Comparison of ENCODE assay signal across 15 mouse cellular contexts in the genomic region with DNA sequence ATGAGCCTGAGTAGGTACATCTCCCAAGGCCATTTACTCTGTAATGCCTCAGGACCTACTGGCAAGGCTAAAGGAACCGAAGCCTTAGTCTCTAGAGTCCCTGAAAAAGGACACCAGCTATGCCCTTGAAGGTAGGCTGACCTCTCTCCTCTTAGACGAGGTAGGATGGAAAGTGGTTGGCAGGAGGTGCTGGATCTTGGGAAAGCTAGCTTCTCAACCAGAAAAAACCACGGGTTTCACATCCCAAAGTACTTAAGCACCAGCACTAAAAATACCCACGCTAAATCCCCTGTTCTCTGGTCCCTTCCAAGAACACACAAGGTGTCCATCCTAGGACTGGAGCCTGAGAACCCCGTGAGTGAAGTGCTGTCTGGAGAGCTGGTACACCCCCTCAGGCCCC.
"Had no signal": no experiment of that assay in that cellular context is flagged by ENCODE, and none has a peak within 500 bp of the region (broad histone marks: within the 10 kb centered on the region; RNA-seq: fewer than 3 reads in every experiment).

No protein-coding gene starts in this region.

- H3K4me1 ChIP-seq: limb, embryonic 12.5 days; lung, embryonic 15.5 days; midbrain, embryonic 12.5 days had no signal

- H3K27ac ChIP-seq: kidney, postnatal 0 days; limb, embryonic 12.5 days; liver, embryonic 13.5 days; lung, embryonic 15.5 days; macrophage; midbrain, embryonic 12.5 days had no signal

- H3K4me2 ChIP-seq: limb, embryonic 12.5 days; liver, embryonic 13.5 days; lung, embryonic 15.5 days; midbrain, embryonic 12.5 days had no signal

- DNase-seq: kidney, postnatal 36 days; layer of hippocampus, adult 9-11 months; layer of hippocampus, postnatal 36 days; liver; liver, embryonic 13.5 days; liver, postnatal 0 days; lung, postnatal 14 days; right cerebral cortex, postnatal 14 days; thymus, postnatal 36 days had no signal

- H3K36me3 ChIP-seq: limb, embryonic 12.5 days; lung, embryonic 15.5 days; midbrain, embryonic 12.5 days had no signal

- H3K27me3 ChIP-seq: limb, embryonic 12.5 days; liver, embryonic 13.5 days; lung, embryonic 15.5 days; midbrain, embryonic 12.5 days had no signal

- H3K4me3 ChIP-seq: limb, embryonic 12.5 days; liver, embryonic 13.5 days; lung, embryonic 15.5 days; megakaryocyte, embryonic 14.5 days; midbrain, embryonic 12.5 days had no signal

- H3K9ac ChIP-seq: limb, embryonic 12.5 days; liver, embryonic 13.5 days; liver, postnatal 0 days; lung, embryonic 15.5 days; midbrain, embryonic 12.5 days had no signal

- H3K9me3 ChIP-seq: limb, embryonic 12.5 days; liver, embryonic 13.5 days; lung, embryonic 15.5 days; midbrain, embryonic 12.5 days had no signal

- ATAC-seq: liver, postnatal 0 days had no signal
